Mouse (Mus musculus) kidney, adult 2 months (tissue): ENCODE data around the gene Dusp19. TPM values are rescaled to one million over a fixed set of nuclear protein-coding genes. Genes with fewer than 3 reads are reported as not detected.

Source experiments
- DNase-seq: peaks from one replicate; pipeline ENCODE4 v3.0.0; 2021
- H3K27ac ChIP-seq: fragments of 200-500 bp; 2 replicates; pipeline ENCODE4 v1.5.1; 2012; ENCODE audit warnings: low read depth, low read length, control low read depth, inconsistent platforms; ENCODE audit not compliant: insufficient read depth
- H3K27me3 ChIP-seq: fragments of 200-500 bp; replicated peaks from 2 replicates; pipeline ENCODE4 v1.6.1; 2012; ENCODE audit warnings: mild to moderate bottlenecking, moderate library complexity, low read length, inconsistent platforms; ENCODE audit not compliant: control insufficient read depth, insufficient read depth
- H3K36me3 ChIP-seq: fragments of 200-500 bp; 2 replicates; pipeline ENCODE4 v1.6.1; 2012; ENCODE audit warnings: mild to moderate bottlenecking, moderate library complexity, low read length, inconsistent platforms; ENCODE audit not compliant: control insufficient read depth, insufficient read depth
- H3K4me1 ChIP-seq: fragments of 200-500 bp; 2 replicates; pipeline ENCODE4 v1.6.1; 2011; ENCODE audit warnings: low read length; ENCODE audit not compliant: control insufficient read depth, insufficient read depth
- H3K4me3 ChIP-seq: fragments of 200-500 bp; 2 replicates; pipeline ENCODE4 v1.5.1; 2011; ENCODE audit warnings: mild to moderate bottlenecking, low read depth, low read length, control low read depth; ENCODE audit not compliant: insufficient read depth
- CTCF ChIP-seq: fragments of 200-500 bp; conservative IDR thresholded peaks from 2 replicates; pipeline ENCODE4 v1.5.1; 2011; ENCODE audit warnings: low read depth, mild to moderate bottlenecking, control low read depth, low read length, moderate library complexity, mixed read lengths; ENCODE audit not compliant: insufficient read depth, insufficient read length
- POLR2A ChIP-seq: fragments of 200-500 bp; IDR thresholded peaks from one replicate; pipeline ENCODE4 v1.6.1; 2011; ENCODE audit warnings: low read depth, low read length, control low read depth
- WGBS: fragments of 180-500 bp; shearing (Covaris S2); methylation state at CpG from one replicate; pipeline ENCODE4 v1.1.7; 2018; 5-methylcytosine and 5-hydroxymethylcytosine counted together
- polyA plus RNA-seq: library from polyadenylated mRNA; depleted of rRNA; stranded (reverse); fragments of >200 nt; gene quantifications from 2 replicates; pipeline ENCODE4 v1.2.3, GENCODE M21; 2012; rRNA removed

Dusp19 gene
- polyA plus RNA-seq, 1 experiment = 7.8 TPM

DNA sequence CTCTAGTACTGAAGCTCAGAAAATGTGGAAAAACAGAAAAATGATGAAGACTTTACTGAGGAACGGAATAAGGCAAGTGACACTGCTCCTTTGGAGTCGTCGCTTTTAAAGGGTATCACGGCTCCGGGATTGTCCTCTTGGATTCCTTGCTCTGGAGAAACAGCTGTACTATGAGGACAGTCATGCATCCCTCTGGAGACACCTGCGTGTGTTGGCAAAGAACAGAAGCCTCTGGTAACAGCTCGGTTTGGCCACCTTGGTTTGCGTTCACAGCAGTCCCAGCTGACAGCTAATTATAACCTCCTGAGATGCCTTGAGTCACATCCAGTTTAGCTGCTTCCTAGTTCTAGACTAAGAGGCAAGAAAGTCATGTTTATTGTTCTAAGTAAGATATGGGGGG, 62.0 kb downstream of the Dusp19 start:
- Histone ChIP-seq H3K4me3 (no peak overlapping the region), H3K4me1 (no peaks in the 10 kb centered on the region), H3K36me3 (no peaks in the 10 kb centered on the region), H3K27me3 (no peaks in the 10 kb centered on the region), H3K27ac (no peak overlapping the region)
- no peak for DNase-seq
- TF ChIP-seq POLR2A (no peak), CTCF (no peak)
- WGBS = 91% methylated on average over 8 of the region's 8 CpGs

Other genes starting within 250 kb of the Dusp19 start
- 6.8 and 8.3 TPM in 2 replicates for gene Frzb, start 169.4 kb upstream of the Dusp19 start, polyA plus RNA-seq
- 39.7 and 45.9 TPM in 2 replicates for gene Nckap1, start 35.7 kb upstream of the Dusp19 start, polyA plus RNA-seq
- 20.5 and 22.0 TPM in 2 replicates for gene Nup35, start 191 bp downstream of the Dusp19 start, polyA plus RNA-seq